Mouse (Mus musculus) ES-Bruce4 (cell line): Measurements from ENCODE around the gene Lpp.

Source experiments
- CTCF ChIP-seq: IDR thresholded peaks from one replicate; pipeline ENCODE4 v1.8.1; 2011; ENCODE audit warnings: low read depth, low read length
- EP300 ChIP-seq: IDR thresholded peaks from 2 replicates; pipeline ENCODE4 v1.6.1; 2011; ENCODE audit warnings: low read depth, low read length; ENCODE audit not compliant: insufficient read depth
- POLR2A ChIP-seq: IDR thresholded peaks from one replicate; pipeline ENCODE4 v1.8.1; 2011; ENCODE audit warnings: low read length; ENCODE audit not compliant: insufficient read depth

DNA sequence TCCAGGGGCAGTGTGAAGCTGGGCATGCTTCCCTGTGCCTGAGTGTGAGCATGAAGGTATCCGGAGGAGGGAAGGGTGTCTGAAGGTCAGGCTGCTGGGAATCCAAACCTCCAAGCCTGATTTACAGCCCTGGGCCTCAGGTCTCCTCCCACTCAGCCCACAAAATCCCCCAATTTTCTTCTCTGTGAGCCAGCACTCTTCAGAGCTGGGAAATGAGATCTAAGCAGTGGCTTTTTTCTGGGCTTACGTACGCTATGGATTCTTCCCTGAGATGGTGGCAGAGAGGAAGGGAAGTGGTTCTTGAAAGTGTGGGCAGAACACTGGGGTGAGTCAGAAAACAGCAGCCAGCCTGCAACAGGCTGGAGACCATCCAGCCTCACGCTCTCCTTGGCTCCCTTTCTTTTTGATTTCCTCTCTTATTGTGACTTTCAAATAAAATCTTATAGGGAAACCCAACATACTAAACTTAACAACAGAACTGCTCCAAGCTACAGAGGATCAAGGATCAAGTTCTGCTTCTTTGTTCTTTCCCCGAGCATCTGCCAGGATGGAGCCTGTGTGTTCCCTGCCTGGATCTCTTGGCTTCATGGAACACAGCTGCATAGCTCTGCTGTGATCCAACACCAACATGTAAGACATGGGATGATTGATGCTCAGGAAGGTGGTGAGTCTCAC, 648.7 kb downstream of the Lpp start:
- TF ChIP-seq CTCF, result no peak
- TF ChIP-seq POLR2A, result no peak
- no peak for TF ChIP-seq EP300
